Mouse (Mus musculus): ENCODE data around the gene 1110057P08Rik. TPM values are rescaled to one million over a fixed set of nuclear protein-coding genes. Genes with fewer than 3 reads are reported as not detected.
"Not testable (repeated sequence)": the region's sequence is repeated elsewhere in the genome, so short reads cannot be mapped to it uniquely, and the experiment has no call there.

1110057P08Rik gene
- not detected in 2 replicates for polyA plus RNA-seq (2012; rRNA removed)

GRCm38 (mm10) chr16:89174435-89174834 lies at the start of gene 1110057P08Rik:
1110057P08Rik (plus strand) TSS chr16:89174735.
- no peak for DNase-seq (ENCODE audit: low read depth)

GRCm38 (mm10) chr16:89140551-89140950 lies 34.0 kb upstream of the 1110057P08Rik start, which contains the start of gene Gm6358:
Gm6358 (plus strand) TSS chr16:89140851.
- DNase-seq (ENCODE audit: low read depth): no peak

GRCm38 (mm10) chr16:89150786-89151185 lies 23.7 kb upstream of the 1110057P08Rik start, which contains the start of gene Gm10061:
Gm10061 (plus strand) TSS chr16:89151086.
- DNase-seq (ENCODE audit: low read depth): no peak

- no peak for DNase-seq (ENCODE audit: low read depth)
Measured at GRCm38 (mm10) chr16:89157652-89158051, 16.9 kb upstream of the 1110057P08Rik start, which contains the start of gene Gm9789. Gm9789 (plus strand) TSS chr16:89157952.

GRCm38 (mm10) chr16:89169190-89169589 lies 5.3 kb upstream of the 1110057P08Rik start, which contains the start of gene Gm7735:
Gm7735 (plus strand) TSS chr16:89169490.
- DNase-seq (ENCODE audit: low read depth): not testable (repeated sequence)

- DNase-seq (ENCODE audit: low read depth): no peak
Measured at GRCm38 (mm10) chr16:89188621-89189020, 14.1 kb downstream of the 1110057P08Rik start.

GRCm38 (mm10) chr16:89205561-89205960 lies 31.0 kb downstream of the 1110057P08Rik start, which contains the start of gene Krtap20-2:
Krtap20-2 (plus strand) TSS chr16:89205861.
- no peak for DNase-seq (ENCODE audit: low read depth)

Other genes starting within 250 kb of the 1110057P08Rik start
- not detected in 2 replicates for gene Krtap19-9b, start 242.5 kb upstream of the 1110057P08Rik start, polyA plus RNA-seq (2012; rRNA removed)
- gene Krtap16-3, start 211.9 kb upstream of the 1110057P08Rik start, polyA plus RNA-seq (2012; rRNA removed): not detected in 2 replicates
- not detected in 2 replicates for gene Krtap22-2, start 164.0 kb upstream of the 1110057P08Rik start, polyA plus RNA-seq (2012; rRNA removed)
- gene Gm10229, start 159.5 kb upstream of the 1110057P08Rik start, polyA plus RNA-seq (2012; rRNA removed): not detected in 2 replicates
- not detected in 2 replicates for gene Krtap6-1, start 143.0 kb upstream of the 1110057P08Rik start, polyA plus RNA-seq (2012; rRNA removed)
- gene Gm10228, start 133.3 kb upstream of the 1110057P08Rik start, polyA plus RNA-seq (2012; rRNA removed): not detected in 2 replicates
- gene Krtap6-5, start 126.9 kb upstream of the 1110057P08Rik start, polyA plus RNA-seq (2012; rRNA removed): not detected in 2 replicates
- not detected in 2 replicates for gene 1110025L11Rik, start 110.7 kb upstream of the 1110057P08Rik start, polyA plus RNA-seq (2012; rRNA removed)
- not detected in 2 replicates for gene Krtap6-3, start 90.7 kb upstream of the 1110057P08Rik start, polyA plus RNA-seq (2012; rRNA removed)
- not detected in 2 replicates for gene Gm6358, start 33.9 kb upstream of the 1110057P08Rik start, polyA plus RNA-seq (2012; rRNA removed)
- not detected in 2 replicates for gene Gm10061, start 23.6 kb upstream of the 1110057P08Rik start, polyA plus RNA-seq (2012; rRNA removed)
- not detected in 2 replicates for gene Gm9789, start 16.8 kb upstream of the 1110057P08Rik start, polyA plus RNA-seq (2012; rRNA removed)
- gene Gm7735, start 5.2 kb upstream of the 1110057P08Rik start, polyA plus RNA-seq (2012; rRNA removed): not detected in 2 replicates
- gene Krtap20-2, start 31.1 kb downstream of the 1110057P08Rik start, polyA plus RNA-seq (2012; rRNA removed): not detected in 2 replicates
- gene Krtap21-1, start 229.1 kb downstream of the 1110057P08Rik start, polyA plus RNA-seq (2012; rRNA removed): not detected in 2 replicates
- gene Krtap6-2, start 245.4 kb downstream of the 1110057P08Rik start, polyA plus RNA-seq (2012; rRNA removed): not detected in 2 replicates